Mouse (Mus musculus): ENCODE measurements around the gene Dcun1d4. TPM values are rescaled to one million over a fixed set of nuclear protein-coding genes. Genes with fewer than 3 reads are reported as not detected.
A peak's percentile ranks its signal among the peaks of the same experiment; 100 is the strongest.

Gene Dcun1d4
- polyA plus RNA-seq, 1 experiment = 67.5 TPM

GRCm38 (mm10) chr5:73585212-73586115 is 104.7 kb downstream of the Dcun1d4 start:
- DNase-seq (ENCODE audit: extremely low spot score in 1 of 2, low spot score in 1 of 2) = no peak

DNA sequence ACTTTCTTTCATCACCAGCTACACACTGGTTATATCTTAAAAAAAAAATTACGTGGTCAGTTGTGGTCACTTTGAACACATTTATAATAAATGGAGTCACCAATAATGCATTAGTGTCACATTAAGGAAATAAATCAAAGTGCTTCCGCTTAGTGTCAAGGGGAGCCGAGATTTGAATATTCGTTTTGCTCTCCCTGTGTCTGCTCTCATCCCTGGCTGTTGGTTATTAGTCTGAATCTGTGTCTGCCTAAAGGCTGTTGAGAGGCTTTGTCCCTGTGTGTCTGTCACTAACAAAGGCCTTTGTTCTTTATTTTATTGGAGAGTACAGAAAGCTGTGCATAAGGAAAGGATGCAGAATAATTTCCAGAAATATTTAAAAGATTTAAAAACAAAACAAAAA is 105.8 kb downstream of the Dcun1d4 start:
- DNase-seq (ENCODE audit: extremely low spot score in 1 of 2, low spot score in 1 of 2) = no peak

DNA sequence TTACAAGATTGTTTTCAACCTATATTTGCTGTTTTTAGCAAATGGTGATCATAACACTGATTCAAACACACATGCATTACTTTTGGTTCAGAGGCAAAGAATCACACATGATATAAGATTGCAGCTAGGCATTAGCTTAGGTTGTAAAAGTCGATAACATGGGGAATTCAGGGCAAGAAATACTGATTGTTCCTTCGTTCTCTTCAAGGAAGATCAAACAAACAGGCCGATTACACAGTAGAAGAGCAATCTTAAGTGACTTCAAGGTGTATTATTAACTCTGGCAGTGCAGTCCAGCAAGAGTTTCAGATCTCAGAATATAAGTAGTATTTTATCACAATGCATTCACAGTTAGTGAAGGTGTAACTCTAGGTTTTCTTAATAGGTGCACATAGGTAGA is 106.3 kb downstream of the Dcun1d4 start:
- DNase-seq (ENCODE audit: extremely low spot score in 1 of 2, low spot score in 1 of 2) = no peak

DNA sequence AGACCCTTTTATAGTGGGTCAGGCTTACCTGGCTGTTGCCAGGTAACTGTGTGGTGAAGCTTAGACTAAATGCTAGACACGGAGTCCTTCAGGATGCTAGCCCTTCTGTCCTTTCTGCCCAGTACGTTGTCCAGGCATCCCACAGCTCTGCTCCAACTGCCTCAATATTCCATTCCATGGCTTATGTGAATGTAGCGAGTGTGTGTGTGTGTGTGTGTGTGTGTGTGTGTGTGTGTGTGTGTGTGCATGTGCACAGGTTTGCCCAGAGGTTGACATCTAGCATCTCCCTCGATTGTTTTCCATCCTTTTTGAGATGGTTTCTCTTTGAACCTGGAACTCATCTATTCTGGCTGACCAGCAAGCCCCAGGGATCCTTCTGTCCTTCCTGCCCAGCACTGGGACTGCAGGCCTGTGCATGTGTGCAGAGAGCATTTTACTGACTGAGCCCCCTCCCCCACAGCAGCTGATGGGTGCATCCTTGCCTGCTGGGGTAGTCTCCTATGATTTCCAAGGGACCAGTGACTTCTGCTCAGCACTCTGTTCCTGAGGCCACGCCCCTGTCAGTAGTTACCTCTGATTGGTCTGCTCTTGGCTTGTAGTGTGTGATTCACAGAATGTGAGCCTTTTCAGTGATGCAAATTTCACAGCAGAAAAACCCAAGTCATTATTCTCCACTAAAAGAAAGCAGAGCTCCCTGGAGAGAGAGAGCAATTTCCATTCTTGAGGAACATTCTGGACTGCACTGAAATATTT is 118.3 kb downstream of the Dcun1d4 start:
- DNase-seq (ENCODE audit: extremely low spot score in 1 of 2, low spot score in 1 of 2) = no peak

- DNase-seq (ENCODE audit: extremely low spot score in 1 of 2, low spot score in 1 of 2) = no peak
Observed at GRCm38 (mm10) chr5:73599991-73600390, 119.2 kb downstream of the Dcun1d4 start.

- DNase-seq (ENCODE audit: extremely low spot score in 1 of 2, low spot score in 1 of 2) = no peak
Observed at GRCm38 (mm10) chr5:73601361-73601763, 120.6 kb downstream of the Dcun1d4 start.

GRCm38 (mm10) chr5:73602865-73603264 is 122.1 kb downstream of the Dcun1d4 start:
- no peak for DNase-seq (ENCODE audit: extremely low spot score in 1 of 2, low spot score in 1 of 2)

DNA sequence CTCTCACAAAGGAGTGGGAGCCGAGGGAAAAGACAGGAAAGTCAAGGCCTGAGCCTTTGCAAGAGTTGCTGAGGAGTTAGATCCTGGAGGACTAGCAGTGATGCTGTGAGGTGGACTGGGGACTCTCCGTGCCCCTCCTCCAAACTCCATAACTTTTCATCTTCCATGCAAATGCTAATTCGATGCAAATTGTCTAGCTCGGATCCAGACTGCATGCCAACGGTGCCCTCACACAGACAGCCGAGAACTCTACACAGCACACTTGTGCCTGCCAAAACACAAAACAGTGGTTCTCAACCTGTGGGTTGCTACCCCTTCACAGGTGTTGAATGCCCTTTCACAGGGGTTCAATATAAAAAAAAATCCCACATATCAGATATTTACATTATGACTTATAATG is 123.7 kb downstream of the Dcun1d4 start:
- peak in 1 of 2 experiments; percentile 19 for DNase-seq (ENCODE audit: extremely low spot score in 1 of 2, low spot score in 1 of 2)

DNA sequence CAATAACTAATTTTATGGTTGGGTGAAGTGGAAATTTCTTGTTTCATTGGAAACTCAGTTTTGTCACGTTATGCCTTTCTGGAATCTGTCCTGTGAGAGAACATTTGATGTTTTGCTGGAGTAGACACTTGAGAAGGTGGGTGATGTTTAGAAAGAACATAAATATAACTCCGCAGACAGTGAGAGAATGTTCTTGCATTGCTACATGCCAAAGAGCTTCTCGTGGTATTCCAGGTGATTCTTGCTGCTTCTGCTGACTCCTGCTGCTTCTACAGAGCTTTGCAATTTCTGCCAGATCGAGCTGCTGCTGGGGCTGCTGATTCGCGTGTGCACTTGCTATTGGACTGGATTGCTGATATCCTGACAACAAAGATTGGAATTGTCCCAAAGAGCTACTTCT is 124.2 kb downstream of the Dcun1d4 start:
- DNase-seq (ENCODE audit: extremely low spot score in 1 of 2, low spot score in 1 of 2) = peak in 1 of 2 experiments; percentile 36

Other genes with a start within 250 kb of the Dcun1d4 start
- gene Fryl, start 224.4 kb upstream of the Dcun1d4 start, polyA plus RNA-seq (2012; rRNA removed) = 73.2 and 76.6 TPM in 2 replicates
- 357 and 372 TPM in 2 replicates for gene Ociad1, start 188.2 kb upstream of the Dcun1d4 start, polyA plus RNA-seq (2012; rRNA removed)
- 73.6 and 83.4 TPM in 2 replicates for gene Ociad2, start 140.0 kb upstream of the Dcun1d4 start, polyA plus RNA-seq (2012; rRNA removed)
- gene Cwh43, start 74.9 kb upstream of the Dcun1d4 start, polyA plus RNA-seq (2012; rRNA removed) = 3.0 and 4.9 TPM in 2 replicates
- gene Lrrc66, start 151.5 kb downstream of the Dcun1d4 start, polyA plus RNA-seq (2012; rRNA removed) = 0.04 TPM in 2 replicates
- gene Sgcb, start 166.8 kb downstream of the Dcun1d4 start, polyA plus RNA-seq (2012; rRNA removed) = 43.9 and 52.4 TPM in 2 replicates
- gene Spata18, start 170.4 kb downstream of the Dcun1d4 start, polyA plus RNA-seq (2012; rRNA removed) = 0.17 TPM in 1 of 2 replicates, not detected in the other

Measured in frontal cortex, adult 2 months (tissue).